Mouse (Mus musculus): ENCODE results near the gene Stk25.

DNA sequence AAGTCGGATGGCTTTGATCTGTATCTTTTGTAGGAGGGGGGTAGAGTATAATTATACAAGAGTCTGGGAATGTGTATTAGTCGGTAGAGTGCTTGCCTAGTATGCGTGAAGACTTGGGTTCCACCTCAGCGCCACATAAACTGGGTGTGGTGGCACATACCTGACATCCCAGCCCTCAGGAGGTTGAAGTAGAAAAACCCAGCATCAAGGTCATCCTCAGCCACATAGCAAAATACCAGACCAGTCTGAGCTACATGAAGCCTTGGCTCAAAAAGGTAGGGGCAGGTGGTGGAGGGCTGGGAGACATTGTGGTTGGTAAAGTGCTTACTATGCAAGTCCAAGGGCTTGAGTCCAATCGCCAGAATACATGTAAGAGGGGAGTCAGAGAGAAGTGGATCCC, 14.2 kb upstream of the Stk25 start:
- TF ChIP-seq CTCF (IDR thresholded peaks at IDR 0.05; ENCODE audit: extremely low read depth, insufficient read length, insufficient replicate concordance, low read depth, low read length) (no peak), POLR2A (IDR thresholded peaks at IDR 0.05; ENCODE audit: low read depth, low read length) (no peak)

Measured in small intestine, adult 2 months (tissue).